Mouse (Mus musculus): ENCODE measurements around the gene Car3.
A peak's percentile ranks its signal among the peaks of the same experiment; 100 is the strongest.

Gene Car3

GRCm38 (mm10) chr3:14876325-14876918 is 13.1 kb downstream of the Car3 start:
- no peak for DNase-seq (ENCODE audit: low spot score)

- no peak for DNase-seq (ENCODE audit: low spot score)
Observed at GRCm38 (mm10) chr3:14877251-14877909, 14.1 kb downstream of the Car3 start.

GRCm38 (mm10) chr3:14878749-14879223 is 15.5 kb downstream of the Car3 start:
- no peak for DNase-seq (ENCODE audit: low spot score)

GRCm38 (mm10) chr3:14879293-14879692 is 16.0 kb downstream of the Car3 start:
- no peak for DNase-seq (ENCODE audit: low spot score)

- DNase-seq (ENCODE audit: low spot score): no peak
Observed at GRCm38 (mm10) chr3:14880277-14880676, 17.0 kb downstream of the Car3 start.

- DNase-seq (ENCODE audit: low spot score): no peak
Observed at GRCm38 (mm10) chr3:14882005-14882404, 18.7 kb downstream of the Car3 start.

- no peak for DNase-seq (ENCODE audit: low spot score)
Observed at GRCm38 (mm10) chr3:14882756-14883155, 19.4 kb downstream of the Car3 start.

- no peak for DNase-seq (ENCODE audit: low spot score)
Observed at GRCm38 (mm10) chr3:14884826-14885225, 21.5 kb downstream of the Car3 start.

- peak; percentile 54 for DNase-seq (ENCODE audit: low spot score)
Observed at GRCm38 (mm10) chr3:14886102-14887098, 23.1 kb downstream of the Car3 start, which contains the start of gene Car2. TSS of gene Car2 (plus strand) at chr3:14886273.

GRCm38 (mm10) chr3:14887134-14887666 is 23.9 kb downstream of the Car3 start:
- DNase-seq (ENCODE audit: low spot score): no peak

GRCm38 (mm10) chr3:14887686-14888295 is 24.5 kb downstream of the Car3 start:
- DNase-seq (ENCODE audit: low spot score): no peak

GRCm38 (mm10) chr3:14888549-14888948 is 25.2 kb downstream of the Car3 start:
- no peak for DNase-seq (ENCODE audit: low spot score)

GRCm38 (mm10) chr3:14889085-14889484 is 25.8 kb downstream of the Car3 start:
- no peak for DNase-seq (ENCODE audit: low spot score)

GRCm38 (mm10) chr3:14889716-14890409 is 26.6 kb downstream of the Car3 start:
- no peak for DNase-seq (ENCODE audit: low spot score)

- DNase-seq (ENCODE audit: low spot score): no peak
Observed at GRCm38 (mm10) chr3:14892991-14893390, 29.7 kb downstream of the Car3 start.

- DNase-seq (ENCODE audit: low spot score): no peak
Observed at GRCm38 (mm10) chr3:14893700-14894099, 30.4 kb downstream of the Car3 start.

GRCm38 (mm10) chr3:14895333-14895732 is 32.0 kb downstream of the Car3 start:
- DNase-seq (ENCODE audit: low spot score): no peak

GRCm38 (mm10) chr3:14897770-14898169 is 34.5 kb downstream of the Car3 start:
- DNase-seq (ENCODE audit: low spot score): no peak

GRCm38 (mm10) chr3:14903380-14903779 is 40.1 kb downstream of the Car3 start:
- no peak for DNase-seq (ENCODE audit: low spot score)

- DNase-seq (ENCODE audit: low spot score): no peak
Observed at GRCm38 (mm10) chr3:14904165-14904564, 40.9 kb downstream of the Car3 start.

GRCm38 (mm10) chr3:14907271-14907670 is 44.0 kb downstream of the Car3 start:
- no peak for DNase-seq (ENCODE audit: low spot score)
